Mouse (Mus musculus): Measurements from ENCODE around the gene Icmt. TPM values are rescaled to one million over a fixed set of nuclear protein-coding genes. Genes with fewer than 3 reads are reported as not detected.

Gene Icmt
- polyA plus RNA-seq, 1 experiment from 2014 or later: 25.3 TPM

GRCm38 (mm10) chr4:152351422-152352305 lies 54.6 kb downstream of the Icmt start:
- no peak overlapping the region for H3K4me2 ChIP-seq (replicated peaks)
- no peak overlapping the region for H3K9ac ChIP-seq
- no peak overlapping the region for H3K27ac ChIP-seq
- peak; percentile 15; the same call in 1 of the 2 replicates for ATAC-seq (ENCODE audit: low FRiP score)
- H3K9me3 ChIP-seq (replicated peaks): no peaks in the 10 kb centered on the region
- peaks cover 68% of the 10 kb centered on the region for H3K27me3 ChIP-seq
- 13% methylated on average over 14 of the region's 14 CpGs for WGBS
- no peak overlapping the region for H3K4me3 ChIP-seq
- peaks cover 30% of the 10 kb centered on the region for H3K4me1 ChIP-seq
- H3K36me3 ChIP-seq: no peaks in the 10 kb centered on the region

DNA sequence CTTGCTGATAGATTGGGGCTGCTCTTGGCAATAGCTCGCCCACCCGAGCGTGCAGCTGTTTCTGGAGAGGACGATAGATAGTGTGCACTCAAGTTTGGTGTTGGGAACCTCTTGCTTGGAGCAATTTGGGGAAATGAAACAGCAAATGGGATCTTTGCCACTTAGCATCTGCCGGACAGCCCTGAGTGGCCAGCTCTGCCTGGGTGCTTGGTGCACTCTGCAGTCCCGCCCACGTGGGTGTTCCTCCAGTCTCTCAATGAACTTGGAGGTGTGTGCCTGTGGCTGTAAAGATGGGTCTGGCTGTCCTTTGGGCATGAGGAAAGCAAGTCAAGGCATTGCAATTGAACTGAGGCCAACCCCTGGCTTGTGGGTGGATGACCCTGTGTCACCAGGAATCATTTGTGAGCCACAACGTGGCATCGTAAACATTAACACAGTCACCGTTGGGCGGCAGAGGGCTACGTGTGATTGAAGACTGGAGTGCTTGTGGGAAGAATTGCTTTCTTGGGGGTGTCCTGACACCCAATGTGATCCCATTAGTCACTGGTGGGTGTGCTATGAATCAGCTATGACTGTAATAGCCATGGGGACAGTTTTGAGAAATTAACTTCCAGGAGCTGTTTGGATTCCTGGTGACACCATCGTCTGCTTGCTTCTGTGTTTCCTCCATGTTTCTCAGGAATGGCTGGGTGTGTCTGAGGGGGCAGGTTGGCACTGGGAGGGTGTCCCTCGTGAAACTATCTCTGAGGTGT lies 57.0 kb downstream of the Icmt start:
- Histone ChIP-seq H3K4me3 (no peak overlapping the region), H3K27ac (no peak overlapping the region), H3K4me2 (replicated peaks) (no peak overlapping the region), H3K27me3 (peaks cover 58% of the 10 kb centered on the region), H3K9ac (no peak overlapping the region), H3K4me1 (peaks cover 27% of the 10 kb centered on the region), H3K36me3 (no peaks in the 10 kb centered on the region), H3K9me3 (replicated peaks) (no peaks in the 10 kb centered on the region)
- no peak for ATAC-seq (ENCODE audit: low FRiP score)
- WGBS: 82% methylated on average over 14 of the region's 14 CpGs

- Histone ChIP-seq H3K27ac (no peak overlapping the region), H3K27me3 (peaks cover 62% of the 10 kb centered on the region)
Observed at GRCm38 (mm10) chr4:152355672-152356071, 58.6 kb downstream of the Icmt start.

More at GRCm38 (mm10) chr4:152355672-152356071, 58.6 kb downstream of the Icmt start:
- no peaks in the 10 kb centered on the region for H3K36me3 ChIP-seq
- H3K9me3 ChIP-seq (replicated peaks): no peaks in the 10 kb centered on the region
- ATAC-seq (ENCODE audit: low FRiP score): no peak
- H3K4me1 ChIP-seq: peaks cover 17% of the 10 kb centered on the region
- WGBS: 77% methylated on average over 7 of the region's 7 CpGs
- H3K9ac ChIP-seq: no peak overlapping the region
- H3K4me2 ChIP-seq (replicated peaks): no peak overlapping the region
- H3K4me3 ChIP-seq: no peak overlapping the region

Other genes starting within 250 kb of the Icmt start
- 11.7 and 12.0 TPM in 2 replicates for gene Plekhg5, start 224.7 kb upstream of the Icmt start, polyA plus RNA-seq (2016; fragmentation: Nextera tagmentation; extraction: Ambion mirVana)
- 0.59 and 0.74 TPM in 2 replicates for gene Tnfrsf25, start 181.3 kb upstream of the Icmt start, polyA plus RNA-seq (2016; fragmentation: Nextera tagmentation; extraction: Ambion mirVana)
- gene Espn, start 144.9 kb upstream of the Icmt start, polyA plus RNA-seq (2016; fragmentation: Nextera tagmentation; extraction: Ambion mirVana): 0.82 and 2.3 TPM in 2 replicates
- 2.4 and 2.9 TPM in 2 replicates for gene Hes2, start 138.4 kb upstream of the Icmt start, polyA plus RNA-seq (2016; fragmentation: Nextera tagmentation; extraction: Ambion mirVana)
- 128 and 132 TPM in 2 replicates for gene Acot7, start 119.1 kb upstream of the Icmt start, polyA plus RNA-seq (2016; fragmentation: Nextera tagmentation; extraction: Ambion mirVana)
- 13.1 and 16.2 TPM in 2 replicates for gene Gpr153, start 23.0 kb upstream of the Icmt start, polyA plus RNA-seq (2016; fragmentation: Nextera tagmentation; extraction: Ambion mirVana)
- 1.2 and 2.1 TPM in 2 replicates for gene Hes3, start 5.6 kb upstream of the Icmt start, polyA plus RNA-seq (2016; fragmentation: Nextera tagmentation; extraction: Ambion mirVana)
- gene Rnf207, start 21.8 kb downstream of the Icmt start, polyA plus RNA-seq (2016; fragmentation: Nextera tagmentation; extraction: Ambion mirVana): 2.5 and 3.8 TPM in 2 replicates
- gene Rpl22, start 28.5 kb downstream of the Icmt start, polyA plus RNA-seq (2016; fragmentation: Nextera tagmentation; extraction: Ambion mirVana): 257 and 282 TPM in 2 replicates
- gene Chd5, start 41.4 kb downstream of the Icmt start, polyA plus RNA-seq (2016; fragmentation: Nextera tagmentation; extraction: Ambion mirVana): 4.1 and 4.8 TPM in 2 replicates
- gene Nphp4, start 179.5 kb downstream of the Icmt start, polyA plus RNA-seq (2016; fragmentation: Nextera tagmentation; extraction: Ambion mirVana): 7.5 and 8.9 TPM in 2 replicates
- 17.5 and 19.3 TPM in 2 replicates for gene Kcnab2, start 180.6 kb downstream of the Icmt start, polyA plus RNA-seq (2016; fragmentation: Nextera tagmentation; extraction: Ambion mirVana)

All from hindbrain, embryonic 12.5 days (tissue).